Comparison of ENCODE assay signal across 9 mouse cellular contexts in genomic region chr13:116714809-116715208, GRCm38 (mm10).
DNase-seq lines count a peak whose midpoint lies in the region; ATAC-seq and TF ChIP-seq lines count a peak whose summit lies in the region.
"Had no signal": no experiment of that assay in that cellular context is flagged by ENCODE, and none has a peak within 500 bp of the region (broad histone marks: within the 10 kb centered on the region; RNA-seq: fewer than 3 reads in every experiment).

No protein-coding gene starts in this region.

- H3K9me3 ChIP-seq in intestine, postnatal 0 days (ENCODE audit: control insufficient read depth): no peaks in the 10 kb centered on the region
- no peaks in the 10 kb centered on the region for H3K9me3 ChIP-seq in intestine, embryonic 16.5 days (ENCODE audit: control insufficient read depth, low read length)
- no peaks in the 10 kb centered on the region for H3K9me3 ChIP-seq in midbrain, embryonic 14.5 days (ENCODE audit: control insufficient read depth, low read length)
- H3K9me3 ChIP-seq: limb, embryonic 13.5 days had no signal

- H3K27ac ChIP-seq in intestine, postnatal 0 days (ENCODE audit: low read depth, low read length): no peak overlapping the region
- H3K27ac ChIP-seq in intestine, embryonic 16.5 days (ENCODE audit: low read length): no peak overlapping the region
- H3K27ac ChIP-seq in midbrain, embryonic 14.5 days (replicated peaks; ENCODE audit: low read depth, low read length): no peak overlapping the region
- H3K27ac ChIP-seq: limb, embryonic 13.5 days had no signal

- WGBS in intestine, postnatal 0 days: 11% methylated on average over 5 of the region's 5 CpGs
- WGBS in intestine, embryonic 16.5 days: 16% methylated on average over 5 of the region's 5 CpGs
- WGBS in midbrain, embryonic 14.5 days: 20% methylated on average over 5 of the region's 5 CpGs

- ATAC-seq in intestine, postnatal 0 days: no peak
- ATAC-seq in intestine, embryonic 16.5 days: no peak
- peak; percentile 47; the same call in 1 of the 2 replicates for ATAC-seq in granulocyte monocyte progenitor cell, adult 5-6 weeks (replicated peaks; ENCODE audit: poor library complexity, severe bottlenecking)
- ATAC-seq in midbrain, embryonic 14.5 days (ENCODE audit: low FRiP score, low TSS enrichment): peak; percentile 25; the same call in 1 of the 2 replicates

- H3K4me1 ChIP-seq in intestine, postnatal 0 days (replicated peaks; ENCODE audit: control insufficient read depth, insufficient read depth, low read length): peaks cover 3% of the 10 kb centered on the region; the same call in 1 of the 2 replicates
- H3K4me1 ChIP-seq in intestine, embryonic 16.5 days (ENCODE audit: control insufficient read depth, insufficient read depth, low read length): no peaks in the 10 kb centered on the region
- H3K4me1 ChIP-seq in midbrain, embryonic 14.5 days (ENCODE audit: control insufficient read depth, insufficient read depth, low read length): no peaks in the 10 kb centered on the region

- peak; percentile 77 for TF ChIP-seq CTCF in intestine, postnatal 0 days (IDR thresholded peaks at IDR 0.05; ENCODE audit: low read depth)

- DNase-seq in Muller cell, postnatal 12 days (ENCODE audit: inconsistent ontology term): peak; percentile 22
- DNase-seq in cerebellum, adult 9-11 months: peak; percentile 16
- peak; percentile 24 for DNase-seq in left cerebral cortex, adult 11 months (ENCODE audit: low spot score)
- DNase-seq in midbrain, embryonic 14.5 days: peak; percentile 89
- no peak for DNase-seq in T-cell, adult 2 months (ENCODE audit: low spot score)

- H3K4me2 ChIP-seq in intestine, postnatal 0 days (replicated peaks; ENCODE audit: low read depth): no peak overlapping the region
- no peak overlapping the region for H3K4me2 ChIP-seq in intestine, embryonic 16.5 days (ENCODE audit: low read depth, low read length)
- H3K4me2 ChIP-seq in midbrain, embryonic 14.5 days (ENCODE audit: low read length): no peak overlapping the region
- H3K4me2 ChIP-seq: limb, embryonic 13.5 days had no signal

- peaks cover 33% of the 10 kb centered on the region for H3K27me3 ChIP-seq in intestine, postnatal 0 days (replicated peaks; ENCODE audit: control insufficient read depth, insufficient read depth, low read length)
- H3K27me3 ChIP-seq in intestine, embryonic 16.5 days (replicated peaks; ENCODE audit: control insufficient read depth, insufficient read depth, low read length): peaks cover 19% of the 10 kb centered on the region
- peaks cover 33% of the 10 kb centered on the region for H3K27me3 ChIP-seq in midbrain, embryonic 14.5 days (ENCODE audit: control insufficient read depth, insufficient read depth, low read length)

- no peaks in the 10 kb centered on the region for H3K36me3 ChIP-seq in intestine, postnatal 0 days (ENCODE audit: control insufficient read depth, insufficient read depth)
- no peaks in the 10 kb centered on the region for H3K36me3 ChIP-seq in intestine, embryonic 16.5 days (ENCODE audit: control insufficient read depth, insufficient read depth, low read length)
- no peaks in the 10 kb centered on the region for H3K36me3 ChIP-seq in midbrain, embryonic 14.5 days (ENCODE audit: control insufficient read depth, insufficient read depth, low read length)
- H3K36me3 ChIP-seq: limb, embryonic 13.5 days had no signal

- H3K9ac ChIP-seq in intestine, postnatal 0 days (ENCODE audit: low read depth, low read length): no peak overlapping the region
- H3K9ac ChIP-seq in intestine, embryonic 16.5 days (ENCODE audit: low read depth, low read length): no peak overlapping the region
- no peak overlapping the region for H3K9ac ChIP-seq in midbrain, embryonic 14.5 days (replicated peaks; ENCODE audit: low read length)
- H3K9ac ChIP-seq: limb, embryonic 13.5 days had no signal

- no peak overlapping the region for H3K4me3 ChIP-seq in intestine, postnatal 0 days (ENCODE audit: low read depth, low read length)
- no peak overlapping the region for H3K4me3 ChIP-seq in intestine, embryonic 16.5 days (ENCODE audit: low read length)
- no peak overlapping the region for H3K4me3 ChIP-seq in midbrain, embryonic 14.5 days (replicated peaks; ENCODE audit: low read depth, low read length)
- H3K4me3 ChIP-seq: limb, embryonic 13.5 days had no signal

Comparison
In these comparisons a context has a peak if more than half of its experiments do, and no peak if none do; other contexts are left out.
1. ATAC-seq: peak in granulocyte monocyte progenitor cell, adult 5-6 weeks (single experiment) and midbrain, embryonic 14.5 days (single experiment); none in intestine, postnatal 0 days (single experiment) and intestine, embryonic 16.5 days (single experiment).